Mouse (Mus musculus): ENCODE data around the gene Vmn2r30. TPM values are rescaled to one million over a fixed set of nuclear protein-coding genes. Genes with fewer than 3 reads are reported as not detected.
A peak's percentile ranks its signal among the peaks of the same experiment; 100 is the strongest.
"Not testable (repeated sequence)": the region's sequence is repeated elsewhere in the genome, so short reads cannot be mapped to it uniquely, and the experiment has no call there.

Gene Vmn2r30
- polyA plus RNA-seq (2015; fragmentation: Nextera tagmentation; extraction: Ambion mirVana), result 0.01 TPM in 1 of 2 replicates, not detected in the other

DNA sequence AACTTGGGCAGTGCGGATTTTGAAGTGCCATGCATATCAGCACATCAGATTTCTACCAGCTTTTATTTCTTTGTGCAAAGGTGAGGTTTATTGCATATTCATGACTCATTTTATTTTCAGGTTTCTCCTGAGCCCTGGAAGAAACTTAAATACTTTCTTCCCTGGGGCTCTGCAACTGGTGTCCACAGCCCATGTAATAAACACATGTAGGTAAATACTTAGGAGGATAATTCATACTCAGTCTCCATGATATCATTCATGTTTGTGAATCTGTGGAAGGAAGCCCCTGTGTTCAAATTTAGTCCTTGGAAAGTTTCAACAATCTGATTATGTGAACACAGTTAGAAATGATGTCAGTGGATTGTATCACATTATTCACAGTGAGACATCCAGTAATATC is at the start of gene Vmn2r30:
Gene Vmn2r30, minus strand, starts transcription at position 101 of the 400 bp plus-strand sequence.
- H3K9me3 ChIP-seq (replicated peaks; ENCODE audit: control insufficient read depth, low read length); H3K4me3 ChIP-seq (ENCODE audit: low read length); H3K4me1 ChIP-seq (ENCODE audit: control insufficient read depth, insufficient read depth, low read length); H3K9ac ChIP-seq (ENCODE audit: low read length); H3K27ac ChIP-seq (ENCODE audit: low read length); ATAC-seq (replicated peaks; ENCODE audit: extremely low read depth, insufficient read depth, low FRiP score); H3K4me2 ChIP-seq (ENCODE audit: low read depth, low read length); H3K27me3 ChIP-seq (ENCODE audit: control insufficient read depth, insufficient read depth, low read length); H3K36me3 ChIP-seq (ENCODE audit: control insufficient read depth, insufficient read depth): not testable (repeated sequence)
- no CpG with 5 or more reads among the region's 1 CpGs for WGBS

- 44% methylated on average over 12 of the region's 12 CpGs for WGBS
- not testable (repeated sequence) for H3K27ac ChIP-seq (ENCODE audit: low read length); H3K4me1 ChIP-seq (ENCODE audit: control insufficient read depth, insufficient read depth, low read length); H3K9me3 ChIP-seq (replicated peaks; ENCODE audit: control insufficient read depth, low read length); H3K4me2 ChIP-seq (ENCODE audit: low read depth, low read length); H3K27me3 ChIP-seq (ENCODE audit: control insufficient read depth, insufficient read depth, low read length); H3K4me3 ChIP-seq (ENCODE audit: low read length); H3K36me3 ChIP-seq (ENCODE audit: control insufficient read depth, insufficient read depth); ATAC-seq (replicated peaks; ENCODE audit: extremely low read depth, insufficient read depth, low FRiP score); H3K9ac ChIP-seq (ENCODE audit: low read length)
These were observed 37.0 kb upstream of the Vmn2r30 start, which contains the start of gene Gm45783 for GRCm38 (mm10) chr7:7374431-7374830. TSS of gene Gm45783 (minus strand) at chr7:7374573.

GRCm38 (mm10) chr7:7295595-7295994 is 41.8 kb downstream of the Vmn2r30 start:
- H3K27ac ChIP-seq (ENCODE audit: low read length), result no peak overlapping the region
- H3K4me1 ChIP-seq (ENCODE audit: control insufficient read depth, insufficient read depth, low read length), result peaks cover 3% of the 10 kb centered on the region; the same call in 1 of the 2 replicates
- no peak overlapping the region for H3K9ac ChIP-seq (ENCODE audit: low read length)
- ATAC-seq (replicated peaks; ENCODE audit: extremely low read depth, insufficient read depth, low FRiP score), result no peak
- H3K36me3 ChIP-seq (ENCODE audit: control insufficient read depth, insufficient read depth), result peaks cover 35% of the 10 kb centered on the region
- H3K9me3 ChIP-seq (replicated peaks; ENCODE audit: control insufficient read depth, low read length), result no peaks in the 10 kb centered on the region
- H3K4me3 ChIP-seq (ENCODE audit: low read length), result no peak overlapping the region
- no peaks in the 10 kb centered on the region for H3K27me3 ChIP-seq (ENCODE audit: control insufficient read depth, insufficient read depth, low read length)
- WGBS, result 77% methylated on average over 16 of the region's 16 CpGs
- no peak overlapping the region for H3K4me2 ChIP-seq (ENCODE audit: low read depth, low read length)

DNA sequence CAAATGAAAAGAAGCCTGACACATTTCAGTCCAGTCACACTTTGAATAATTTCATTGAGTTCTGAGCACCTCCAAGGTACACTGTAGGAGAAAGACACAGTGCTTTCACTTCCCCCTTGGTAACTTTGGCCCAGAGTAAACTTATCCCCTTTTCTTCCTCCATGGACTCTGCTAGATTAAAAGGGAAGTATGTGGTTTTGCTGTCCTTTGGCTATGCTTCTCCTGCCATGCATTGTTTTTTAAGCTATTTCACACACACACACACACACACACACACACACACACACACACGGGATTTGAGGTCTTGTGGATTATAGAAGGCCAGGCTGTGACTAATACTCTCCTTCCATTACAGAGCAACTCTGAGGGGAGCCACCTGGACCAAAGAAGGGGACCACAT is 56.0 kb downstream of the Vmn2r30 start:
- no peaks in the 10 kb centered on the region for H3K4me1 ChIP-seq (ENCODE audit: control insufficient read depth, insufficient read depth, low read length)
- no peak overlapping the region for H3K9ac ChIP-seq (ENCODE audit: low read length)
- no peak overlapping the region for H3K4me2 ChIP-seq (ENCODE audit: low read depth, low read length)
- no peak overlapping the region for H3K4me3 ChIP-seq (ENCODE audit: low read length)
- H3K27me3 ChIP-seq (ENCODE audit: control insufficient read depth, insufficient read depth, low read length), result no peaks in the 10 kb centered on the region
- no peak overlapping the region for H3K27ac ChIP-seq (ENCODE audit: low read length)
- peaks cover 3% of the 10 kb centered on the region for H3K9me3 ChIP-seq (replicated peaks; ENCODE audit: control insufficient read depth, low read length)
- peaks cover 16% of the 10 kb centered on the region for H3K36me3 ChIP-seq (ENCODE audit: control insufficient read depth, insufficient read depth)
- ATAC-seq (replicated peaks; ENCODE audit: extremely low read depth, insufficient read depth, low FRiP score), result no peak
- 70% methylated on average over 1 of the region's 1 CpGs for WGBS

- H3K27me3 ChIP-seq (ENCODE audit: control insufficient read depth, insufficient read depth, low read length); H3K36me3 ChIP-seq (ENCODE audit: control insufficient read depth, insufficient read depth); H3K9me3 ChIP-seq (replicated peaks; ENCODE audit: control insufficient read depth, low read length); H3K4me1 ChIP-seq (ENCODE audit: control insufficient read depth, insufficient read depth, low read length): not testable (repeated sequence)
- 44% methylated on average over 45 of the region's 45 CpGs for WGBS
- peak within 1 kb of the TSS; percentile 35 for H3K4me2 ChIP-seq (ENCODE audit: low read depth, low read length)
- ATAC-seq (replicated peaks; ENCODE audit: extremely low read depth, insufficient read depth, low FRiP score), result peak; percentile 99
- 0 out of 2 replicates have a peak within 1 kb of the TSS, but pooled peaks have one; percentile 3 for H3K27ac ChIP-seq (ENCODE audit: low read length)
- peak within 1 kb of the TSS; percentile 33 for H3K4me3 ChIP-seq (ENCODE audit: low read length)
- H3K9ac ChIP-seq (ENCODE audit: low read length), result peak within 1 kb of the TSS; percentile 49
These were observed 59.3 kb downstream of the Vmn2r30 start, which contains the start of gene Gm45844 for GRCm38 (mm10) chr7:7277966-7278567. TSS of gene Gm45844 (minus strand) at chr7:7278289.

DNA sequence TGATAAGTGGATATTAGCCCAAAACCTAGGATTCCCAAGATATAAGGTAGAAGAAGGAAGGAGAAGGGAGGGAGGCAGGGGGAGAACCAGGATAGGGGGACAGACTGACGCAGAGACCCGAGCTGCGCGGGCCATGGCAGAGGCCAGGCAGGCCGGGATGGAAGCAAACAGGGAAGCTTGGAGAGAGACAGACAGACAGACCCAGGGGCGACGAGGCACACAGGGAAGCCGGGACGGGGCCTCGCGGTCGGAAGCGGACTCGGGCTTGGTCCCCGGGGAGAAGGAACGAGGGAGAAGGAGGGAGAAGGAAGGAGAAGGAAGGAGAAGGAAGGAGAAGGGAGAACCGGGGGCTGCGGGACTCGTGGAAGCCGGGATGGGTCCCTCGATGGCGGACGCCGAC is 59.9 kb downstream of the Vmn2r30 start:
- ATAC-seq (replicated peaks; ENCODE audit: extremely low read depth, insufficient read depth, low FRiP score), result peak; percentile 14
- H3K4me2 ChIP-seq (ENCODE audit: low read depth, low read length), result peak overlapping the region; percentile 35
- peak overlapping the region; percentile 49 for H3K9ac ChIP-seq (ENCODE audit: low read length)
- H3K9me3 ChIP-seq (replicated peaks; ENCODE audit: control insufficient read depth, low read length); H3K4me1 ChIP-seq (ENCODE audit: control insufficient read depth, insufficient read depth, low read length); H3K36me3 ChIP-seq (ENCODE audit: control insufficient read depth, insufficient read depth); H3K27me3 ChIP-seq (ENCODE audit: control insufficient read depth, insufficient read depth, low read length): not testable (repeated sequence)
- 65% methylated on average over 23 of the region's 24 CpGs for WGBS
- 0 out of 2 replicates have a peak overlapping the region, but pooled peaks have one; percentile 3 for H3K27ac ChIP-seq (ENCODE audit: low read length)
- H3K4me3 ChIP-seq (ENCODE audit: low read length), result peak overlapping the region; percentile 33

Small RNA genes lying within 50 kb of the gene (microRNA-seq; reads per million reads assigned to microRNA genes)
- gene Mir5620, result not detected

Other genes starting within 250 kb of the Vmn2r30 start
- 8.4 and 9.9 TPM in 2 replicates for gene Zfp954, start 216.1 kb downstream of the Vmn2r30 start, polyA plus RNA-seq (2015; fragmentation: Nextera tagmentation; extraction: Ambion mirVana)
- gene Zfp773, start 200.9 kb downstream of the Vmn2r30 start, polyA plus RNA-seq (2015; fragmentation: Nextera tagmentation; extraction: Ambion mirVana), result 1.1 and 1.2 TPM in 2 replicates
- 1.5 and 1.8 TPM in 2 replicates for gene Zfp418, start 166.3 kb downstream of the Vmn2r30 start, polyA plus RNA-seq (2015; fragmentation: Nextera tagmentation; extraction: Ambion mirVana)
- 4.6 and 5.3 TPM in 2 replicates for gene Zfp772, start 127.6 kb downstream of the Vmn2r30 start, polyA plus RNA-seq (2015; fragmentation: Nextera tagmentation; extraction: Ambion mirVana)
- 0.05 TPM in 1 of 2 replicates, not detected in the other for gene Vmn2r29, start 90.3 kb downstream of the Vmn2r30 start, polyA plus RNA-seq (2015; fragmentation: Nextera tagmentation; extraction: Ambion mirVana)
- 2.3 and 3.1 TPM in 2 replicates for gene Gm45844, start 59.3 kb downstream of the Vmn2r30 start, polyA plus RNA-seq (2015; fragmentation: Nextera tagmentation; extraction: Ambion mirVana)
- gene Clcn4, start 36.8 kb downstream of the Vmn2r30 start, polyA plus RNA-seq (2015; fragmentation: Nextera tagmentation; extraction: Ambion mirVana), result 54.8 and 54.9 TPM in 2 replicates
- not detected in 2 replicates for gene Gm45783, start 37.0 kb upstream of the Vmn2r30 start, polyA plus RNA-seq (2015; fragmentation: Nextera tagmentation; extraction: Ambion mirVana)
- gene Vmn2r31, start 62.1 kb upstream of the Vmn2r30 start, polyA plus RNA-seq (2015; fragmentation: Nextera tagmentation; extraction: Ambion mirVana), result not detected in 2 replicates
- gene Vmn2r32, start 142.4 kb upstream of the Vmn2r30 start, polyA plus RNA-seq (2015; fragmentation: Nextera tagmentation; extraction: Ambion mirVana), result not detected in 2 replicates
- gene Vmn2r33, start 229.2 kb upstream of the Vmn2r30 start, polyA plus RNA-seq (2015; fragmentation: Nextera tagmentation; extraction: Ambion mirVana), result not detected in 2 replicates

Measured in heart, embryonic 16.5 days (tissue).